Mouse (Mus musculus): ENCODE results near the gene Tanc1. TPM values are rescaled to one million over a fixed set of nuclear protein-coding genes. Genes with fewer than 3 reads are reported as not detected.
A peak's percentile ranks its signal among the peaks of the same experiment; 100 is the strongest.

The Tanc1 gene
- polyA plus RNA-seq, 1 experiment from 2014 or later = 29.8 TPM

- Histone ChIP-seq H3K4me1 (replicated peaks; ENCODE audit: insufficient read depth, low read length) (peaks cover 49% of the 10 kb centered on the region), H3K4me2 (ENCODE audit: low read length) (no peak overlapping the region), H3K9me3 (replicated peaks; ENCODE audit: low read length) (no peaks in the 10 kb centered on the region), H3K9ac (ENCODE audit: low read depth, low read length) (no peak overlapping the region), H3K36me3 (ENCODE audit: insufficient read depth, low read length) (no peaks in the 10 kb centered on the region), H3K27me3 (ENCODE audit: insufficient read depth, low read length) (no peaks in the 10 kb centered on the region), H3K27ac (peak overlapping the region; percentile 63; the same call in 1 of the 2 replicates), H3K4me3 (replicated peaks; ENCODE audit: low read depth, low read length) (no peak overlapping the region)
- 4% methylated on average over 1 of the region's 1 CpGs for WGBS
- no peak for TF ChIP-seq CTCF (IDR thresholded peaks at IDR 0.05; ENCODE audit: low read depth)
- ATAC-seq (replicated peaks; ENCODE audit: low FRiP score, low read depth) (peak; percentile 16; the same call in 1 of the 2 replicates), DNase-seq (ENCODE audit: low spot score) (no peak)
Observed at GRCm38 (mm10) chr2:59627502-59627901, 15.7 kb downstream of the Tanc1 start.

DNA sequence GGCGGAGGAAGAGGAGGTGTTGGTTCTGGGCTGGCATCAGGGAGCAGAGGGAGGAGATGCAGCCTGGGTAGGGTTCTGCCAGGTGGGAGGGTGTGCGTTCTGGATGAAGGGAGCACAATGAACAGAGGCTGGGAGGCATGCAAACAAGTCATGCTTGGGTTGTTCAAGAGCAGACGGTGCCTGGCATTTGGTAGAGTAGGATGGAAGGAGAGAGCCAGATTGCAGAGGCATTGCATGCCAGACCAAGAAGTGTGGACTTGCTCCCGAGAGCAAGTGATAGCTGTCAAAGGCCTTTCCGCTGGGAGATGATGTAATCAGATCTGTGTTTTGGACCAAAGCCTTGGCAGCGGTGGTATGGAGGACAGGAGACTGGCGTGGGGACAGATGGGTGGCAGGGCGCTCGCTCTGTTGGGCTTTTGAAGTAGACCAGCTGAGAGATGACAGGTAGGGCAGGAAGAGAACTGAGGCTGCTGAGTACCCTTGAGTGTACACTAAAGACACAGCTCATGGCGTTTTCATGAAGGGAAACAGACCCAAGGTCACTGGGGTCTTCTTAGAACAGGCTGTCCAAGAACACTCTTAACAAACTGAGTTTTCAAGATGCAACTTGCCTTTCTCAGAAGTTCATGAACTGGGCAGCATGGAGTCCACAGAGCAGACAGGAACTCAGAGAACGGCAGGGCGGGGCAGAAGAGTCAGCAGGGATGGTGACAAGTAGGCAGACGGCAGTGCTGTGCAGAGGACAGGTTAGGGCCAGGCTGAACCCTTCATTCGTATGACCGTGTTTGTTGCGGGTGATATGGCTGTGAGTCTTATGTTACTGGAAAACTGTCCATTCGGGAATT lies 16.4 kb downstream of the Tanc1 start:
- Histone ChIP-seq H3K9ac (ENCODE audit: low read depth, low read length) (no peak overlapping the region), H3K4me1 (replicated peaks; ENCODE audit: insufficient read depth, low read length) (peaks cover 47% of the 10 kb centered on the region), H3K27me3 (ENCODE audit: insufficient read depth, low read length) (no peaks in the 10 kb centered on the region), H3K27ac (0 out of 2 replicates have a peak overlapping the region, but pooled peaks have one; percentile 75), H3K4me2 (ENCODE audit: low read length) (no peak overlapping the region; the same call in 1 of the 2 replicates), H3K4me3 (replicated peaks; ENCODE audit: low read depth, low read length) (no peak overlapping the region), H3K36me3 (ENCODE audit: insufficient read depth, low read length) (no peaks in the 10 kb centered on the region), H3K9me3 (replicated peaks; ENCODE audit: low read length) (no peaks in the 10 kb centered on the region)
- TF ChIP-seq CTCF (IDR thresholded peaks at IDR 0.05; ENCODE audit: low read depth) = no peak
- DNase-seq (ENCODE audit: low spot score) (peak; percentile 78), ATAC-seq (replicated peaks; ENCODE audit: low FRiP score, low read depth) (peak; percentile 88)
- WGBS = 37% methylated on average over 17 of the region's 17 CpGs

DNA sequence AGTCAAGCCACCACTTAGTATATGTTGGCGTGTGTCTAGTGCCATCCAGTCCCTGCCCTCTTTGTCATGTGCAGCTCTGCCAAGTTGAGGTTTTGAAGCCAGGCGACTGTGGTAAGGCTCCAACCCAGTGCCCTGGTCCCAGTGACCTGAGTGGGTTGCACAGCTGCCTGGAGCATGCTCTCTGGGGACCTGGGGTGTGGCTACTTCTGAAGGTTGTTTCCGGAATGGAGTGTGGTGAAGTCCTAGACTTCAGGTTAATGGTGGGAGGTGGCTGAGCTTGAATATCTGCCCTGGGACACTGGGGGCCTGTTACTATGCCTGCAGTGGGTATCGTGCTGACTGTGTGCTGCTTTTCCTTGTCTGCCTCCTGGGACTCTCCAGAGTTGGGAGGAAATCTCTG lies 18.0 kb downstream of the Tanc1 start:
- no peak for DNase-seq (ENCODE audit: low spot score)
- Histone ChIP-seq H3K9ac (ENCODE audit: low read depth, low read length) (no peak overlapping the region), H3K4me2 (ENCODE audit: low read length) (no peak overlapping the region), H3K27me3 (ENCODE audit: insufficient read depth, low read length) (no peaks in the 10 kb centered on the region), H3K9me3 (replicated peaks; ENCODE audit: low read length) (no peaks in the 10 kb centered on the region), H3K4me3 (replicated peaks; ENCODE audit: low read depth, low read length) (no peak overlapping the region), H3K4me1 (replicated peaks; ENCODE audit: insufficient read depth, low read length) (peaks cover 47% of the 10 kb centered on the region), H3K36me3 (ENCODE audit: insufficient read depth, low read length) (no peaks in the 10 kb centered on the region), H3K27ac (no peak overlapping the region)
- WGBS = 68% methylated on average over 4 of the region's 4 CpGs
- no peak for TF ChIP-seq CTCF (IDR thresholded peaks at IDR 0.05; ENCODE audit: low read depth)
- ATAC-seq (replicated peaks; ENCODE audit: low FRiP score, low read depth) = no peak

DNA sequence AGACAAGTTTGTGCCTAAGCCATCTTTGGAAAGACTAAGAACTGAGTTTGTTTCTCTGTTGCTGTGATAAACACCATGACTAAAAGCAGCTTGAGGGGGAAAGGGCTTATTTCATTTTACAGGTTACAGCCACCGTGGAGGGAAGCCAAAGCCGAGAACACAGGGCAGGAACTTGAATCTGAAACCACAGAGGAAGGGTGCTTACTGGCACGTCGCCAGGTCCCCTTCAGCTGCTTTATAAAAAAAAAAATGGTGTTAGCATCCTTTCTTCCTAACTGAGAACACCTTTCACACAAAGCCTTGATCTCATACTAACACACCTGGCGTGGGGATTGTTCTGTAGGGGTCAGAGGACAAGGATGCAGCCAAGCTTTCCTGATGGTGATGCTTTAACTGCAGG lies 19.6 kb downstream of the Tanc1 start:
- Histone ChIP-seq H3K9ac (ENCODE audit: low read depth, low read length) (no peak overlapping the region), H3K4me2 (ENCODE audit: low read length) (no peak overlapping the region), H3K27me3 (ENCODE audit: insufficient read depth, low read length) (no peaks in the 10 kb centered on the region), H3K4me1 (replicated peaks; ENCODE audit: insufficient read depth, low read length) (peaks cover 41% of the 10 kb centered on the region), H3K4me3 (replicated peaks; ENCODE audit: low read depth, low read length) (no peak overlapping the region), H3K27ac (no peak overlapping the region), H3K9me3 (replicated peaks; ENCODE audit: low read length) (no peaks in the 10 kb centered on the region), H3K36me3 (ENCODE audit: insufficient read depth, low read length) (no peaks in the 10 kb centered on the region)
- DNase-seq (ENCODE audit: low spot score) (no peak), ATAC-seq (replicated peaks; ENCODE audit: low FRiP score, low read depth) (no peak)
- WGBS = 57% methylated on average over 5 of the region's 5 CpGs
- no peak for TF ChIP-seq CTCF (IDR thresholded peaks at IDR 0.05; ENCODE audit: low read depth)

- ATAC-seq (replicated peaks; ENCODE audit: low FRiP score, low read depth) = no peak
- Histone ChIP-seq H3K4me1 (replicated peaks; ENCODE audit: insufficient read depth, low read length) (peaks cover 20% of the 10 kb centered on the region), H3K4me3 (replicated peaks; ENCODE audit: low read depth, low read length) (no peak overlapping the region), H3K27me3 (ENCODE audit: insufficient read depth, low read length) (no peaks in the 10 kb centered on the region), H3K9ac (ENCODE audit: low read depth, low read length) (no peak overlapping the region), H3K27ac (no peak overlapping the region), H3K36me3 (ENCODE audit: insufficient read depth, low read length) (no peaks in the 10 kb centered on the region), H3K4me2 (ENCODE audit: low read length) (no peak overlapping the region), H3K9me3 (replicated peaks; ENCODE audit: low read length) (no peaks in the 10 kb centered on the region)
- no peak for DNase-seq (ENCODE audit: low spot score)
- TF ChIP-seq CTCF (IDR thresholded peaks at IDR 0.05; ENCODE audit: low read depth) = no peak
- 61% methylated on average over 5 of the region's 5 CpGs for WGBS
Observed at GRCm38 (mm10) chr2:59633761-59634430, 22.1 kb downstream of the Tanc1 start.

DNA sequence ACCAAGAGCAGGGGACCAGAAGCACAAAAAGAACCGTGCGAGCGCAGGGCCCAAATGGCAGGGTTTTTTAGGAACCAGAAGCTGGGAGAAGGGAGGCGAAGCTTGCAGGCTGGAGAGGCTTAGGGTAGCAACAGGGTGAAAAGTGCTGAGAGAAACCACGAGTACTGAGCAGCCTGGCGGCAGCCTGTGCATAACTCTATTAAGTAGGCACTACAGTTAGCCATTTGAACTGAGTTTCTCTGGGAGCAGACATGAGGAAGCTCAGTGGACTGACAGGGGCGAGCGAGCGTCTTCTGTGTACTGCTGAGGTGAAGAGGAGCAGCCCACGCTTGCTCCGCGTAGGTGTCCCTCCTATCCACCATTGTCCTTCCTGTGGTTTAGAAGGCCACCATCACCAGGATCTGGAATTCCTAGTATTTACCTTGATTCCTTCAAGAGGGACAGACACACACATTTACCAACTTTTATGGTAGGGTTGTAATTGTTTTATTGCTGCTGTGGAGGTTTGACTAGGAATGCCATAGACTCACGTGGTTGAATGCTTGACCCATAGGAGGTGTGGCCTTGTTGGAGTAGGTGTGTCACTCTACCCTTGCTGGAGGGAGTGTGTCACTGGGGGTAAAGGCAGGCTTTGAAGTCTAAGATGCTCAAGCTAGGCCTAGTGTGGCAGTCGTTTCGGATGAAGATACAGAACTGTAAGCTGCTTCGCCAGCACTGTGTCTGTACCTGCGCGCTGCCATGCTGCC lies 25.4 kb downstream of the Tanc1 start:
- Histone ChIP-seq H3K27me3 (ENCODE audit: insufficient read depth, low read length) (no peaks in the 10 kb centered on the region), H3K27ac (no peak overlapping the region), H3K4me1 (replicated peaks; ENCODE audit: insufficient read depth, low read length) (0 out of 2 replicates have a peak, but pooled peaks cover 8% of the 10 kb centered on the region), H3K36me3 (ENCODE audit: insufficient read depth, low read length) (no peaks in the 10 kb centered on the region), H3K4me3 (replicated peaks; ENCODE audit: low read depth, low read length) (no peak overlapping the region), H3K4me2 (ENCODE audit: low read length) (no peak overlapping the region), H3K9me3 (replicated peaks; ENCODE audit: low read length) (no peaks in the 10 kb centered on the region), H3K9ac (ENCODE audit: low read depth, low read length) (no peak overlapping the region)
- 77% methylated on average over 18 of the region's 18 CpGs for WGBS
- DNase-seq (ENCODE audit: low spot score) (no peak), ATAC-seq (replicated peaks; ENCODE audit: low FRiP score, low read depth) (no peak)
- TF ChIP-seq CTCF (IDR thresholded peaks at IDR 0.05; ENCODE audit: low read depth) = no peak

Data from kidney, postnatal 0 days (tissue).